Mouse (Mus musculus) spleen, postnatal 14 days (tissue): Measurements from ENCODE around the gene Cap1.

Experiments used
- DNase-seq, 2 experiments: peaks; one replicate each; pipeline ENCODE4 v3.0.0; 2021 to 2022; ENCODE audit warnings: low spot score in 2 of 2

The Cap1 gene

DNA sequence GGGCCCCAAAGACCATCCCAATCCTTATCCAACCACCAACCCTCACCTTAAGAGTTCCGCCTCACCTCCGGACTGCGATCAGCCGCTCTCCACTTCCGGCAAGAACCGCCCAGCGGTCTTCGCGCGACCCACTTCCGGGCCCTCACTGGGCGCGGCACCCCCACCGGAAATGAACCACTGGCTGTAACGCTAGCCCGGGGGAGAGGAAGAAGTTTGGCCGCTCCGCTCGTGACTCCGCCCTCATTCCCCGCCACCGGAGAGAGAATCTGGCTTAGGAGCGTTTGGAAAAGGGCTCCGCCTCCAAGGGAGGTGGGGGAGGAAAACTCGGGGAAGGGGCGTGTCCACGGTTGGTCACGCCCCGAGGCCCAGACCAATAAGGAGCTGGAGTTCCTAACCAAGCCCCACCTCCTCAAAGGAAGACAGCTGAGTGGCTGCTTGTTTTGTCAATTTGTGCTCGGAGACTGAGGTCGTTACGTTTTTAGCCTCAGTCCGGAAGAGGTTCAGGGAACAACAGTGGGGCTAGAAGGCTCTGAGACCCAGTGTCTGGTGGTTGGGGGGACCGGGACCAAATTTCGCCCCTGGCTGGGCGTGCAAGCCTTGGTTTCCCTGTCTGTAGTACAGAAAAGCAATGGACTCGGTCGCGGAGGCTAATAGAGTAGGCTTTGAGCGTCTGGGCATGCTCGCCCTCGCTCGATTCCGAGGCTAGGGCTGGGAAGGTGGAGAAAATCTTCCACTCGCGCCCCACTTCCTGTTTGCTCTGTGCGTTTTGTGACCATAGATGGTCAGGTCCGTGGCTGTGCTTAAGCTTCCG is at the start of gene Cap1:
Gene Cap1 (minus strand): TSS at position 289 of the 811 bp plus-strand sequence.
- peak; percentile 90 to 91 for DNase-seq

DNA sequence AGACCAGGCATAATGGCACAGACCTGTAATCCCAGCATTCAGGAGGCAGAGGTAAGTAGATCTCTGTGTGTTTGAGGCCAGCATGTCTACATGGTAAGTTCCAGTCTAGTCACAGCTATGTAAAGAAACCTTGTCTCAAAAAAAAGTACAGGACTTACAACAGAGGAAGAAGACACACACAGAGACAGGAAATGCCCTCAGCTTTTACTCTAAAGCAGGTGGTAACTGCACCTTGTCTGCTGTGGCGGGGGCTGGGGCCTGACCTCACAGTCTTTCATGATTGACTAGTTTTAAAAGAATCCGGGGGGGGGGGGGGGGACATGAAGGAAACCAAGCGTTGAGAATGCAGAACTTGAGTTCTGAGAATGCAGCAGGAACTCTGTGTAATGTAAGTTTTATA is 48.0 kb upstream of the Cap1 start:
- DNase-seq = peak in 1 of 2 experiments; percentile 30

DNA sequence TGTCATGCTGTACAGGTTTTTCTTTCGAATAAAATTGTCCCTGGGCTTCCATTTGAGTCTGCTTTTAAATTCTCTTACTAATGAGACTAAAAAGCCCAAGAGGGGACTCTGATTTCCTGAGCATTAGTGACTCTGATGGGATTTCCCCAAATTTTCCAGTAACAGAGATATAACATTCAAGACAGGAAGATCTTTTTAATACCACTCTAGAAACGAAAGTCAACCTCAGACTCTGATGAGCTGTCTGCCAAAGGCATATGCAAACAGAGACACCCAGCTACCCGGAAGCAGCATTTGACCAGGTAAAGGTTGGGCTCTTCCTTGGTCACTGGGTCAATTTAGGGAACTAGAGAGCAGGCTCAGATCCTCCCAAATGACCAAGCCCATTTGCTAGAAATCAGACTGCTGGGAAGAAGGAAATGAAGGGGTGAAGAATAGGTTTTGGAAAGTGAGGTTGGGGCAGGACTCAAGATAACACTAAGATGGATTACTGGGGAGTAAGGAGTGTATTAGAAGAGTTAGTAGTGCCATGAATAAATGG is 47.3 kb upstream of the Cap1 start:
- no peak for DNase-seq

DNA sequence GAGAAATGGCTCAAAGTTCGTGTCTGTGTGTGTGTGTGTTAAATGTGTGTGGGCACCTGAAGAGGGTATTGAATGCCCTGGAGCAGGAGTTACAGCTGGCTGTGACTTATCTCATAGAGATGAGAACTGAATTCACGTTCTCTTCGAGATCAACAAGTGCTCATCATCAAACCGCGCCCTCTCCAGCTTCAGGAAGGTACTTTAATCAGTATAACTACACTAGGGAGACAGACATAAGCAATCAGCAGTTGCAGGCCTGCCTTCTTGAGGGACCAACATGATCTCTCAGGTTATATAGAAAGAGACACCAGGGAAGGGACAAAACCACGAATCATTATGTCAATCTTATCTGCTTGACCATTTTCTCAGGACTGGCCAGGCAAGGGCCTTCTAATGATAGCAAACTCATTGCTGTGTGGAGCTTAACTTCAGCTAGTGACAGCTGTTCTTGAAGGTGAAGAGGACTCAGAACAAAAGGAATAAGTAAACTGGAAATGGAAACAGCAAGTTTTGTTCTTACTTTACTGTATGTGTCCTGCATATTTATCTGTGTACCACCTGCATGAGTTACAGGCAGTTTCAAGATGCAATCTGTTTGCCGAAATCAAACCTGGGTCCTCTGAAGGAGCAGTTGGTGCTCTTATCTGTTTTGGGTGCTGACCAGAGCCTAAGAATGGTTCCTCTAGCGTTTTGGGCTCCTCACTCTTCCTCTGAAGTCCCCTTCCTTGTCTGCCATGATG is 46.6 kb upstream of the Cap1 start:
- DNase-seq = no peak

DNA sequence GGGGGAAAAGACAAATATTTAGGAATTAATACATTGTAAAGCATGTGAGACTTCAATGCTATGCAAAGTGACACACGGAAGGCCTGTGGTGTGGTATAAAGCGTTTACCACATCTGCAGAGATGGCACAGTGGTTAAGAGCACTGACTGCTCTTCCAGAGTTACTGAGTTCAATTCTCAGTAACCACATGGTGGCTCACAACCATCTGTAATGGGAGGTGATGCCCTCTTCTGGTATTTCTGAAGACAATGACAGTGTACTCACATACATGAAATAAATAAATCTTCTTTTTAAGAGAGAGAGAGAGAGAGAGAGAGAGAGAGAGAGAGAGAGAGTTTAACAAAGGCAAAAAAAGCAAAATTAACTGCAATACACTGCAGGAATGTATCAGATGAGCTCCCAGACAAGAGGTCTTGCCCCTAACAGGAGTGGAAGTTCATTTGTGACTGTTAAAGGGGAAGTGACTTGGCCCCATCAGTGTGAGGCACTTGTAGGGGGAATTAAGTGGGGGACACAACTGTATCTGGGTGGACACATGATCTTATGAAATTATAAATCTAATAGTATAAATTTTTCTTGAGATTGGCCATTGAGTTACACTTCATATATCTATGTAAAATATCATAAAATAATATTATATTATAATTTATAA is 45.2 kb upstream of the Cap1 start:
- no peak for DNase-seq

DNA sequence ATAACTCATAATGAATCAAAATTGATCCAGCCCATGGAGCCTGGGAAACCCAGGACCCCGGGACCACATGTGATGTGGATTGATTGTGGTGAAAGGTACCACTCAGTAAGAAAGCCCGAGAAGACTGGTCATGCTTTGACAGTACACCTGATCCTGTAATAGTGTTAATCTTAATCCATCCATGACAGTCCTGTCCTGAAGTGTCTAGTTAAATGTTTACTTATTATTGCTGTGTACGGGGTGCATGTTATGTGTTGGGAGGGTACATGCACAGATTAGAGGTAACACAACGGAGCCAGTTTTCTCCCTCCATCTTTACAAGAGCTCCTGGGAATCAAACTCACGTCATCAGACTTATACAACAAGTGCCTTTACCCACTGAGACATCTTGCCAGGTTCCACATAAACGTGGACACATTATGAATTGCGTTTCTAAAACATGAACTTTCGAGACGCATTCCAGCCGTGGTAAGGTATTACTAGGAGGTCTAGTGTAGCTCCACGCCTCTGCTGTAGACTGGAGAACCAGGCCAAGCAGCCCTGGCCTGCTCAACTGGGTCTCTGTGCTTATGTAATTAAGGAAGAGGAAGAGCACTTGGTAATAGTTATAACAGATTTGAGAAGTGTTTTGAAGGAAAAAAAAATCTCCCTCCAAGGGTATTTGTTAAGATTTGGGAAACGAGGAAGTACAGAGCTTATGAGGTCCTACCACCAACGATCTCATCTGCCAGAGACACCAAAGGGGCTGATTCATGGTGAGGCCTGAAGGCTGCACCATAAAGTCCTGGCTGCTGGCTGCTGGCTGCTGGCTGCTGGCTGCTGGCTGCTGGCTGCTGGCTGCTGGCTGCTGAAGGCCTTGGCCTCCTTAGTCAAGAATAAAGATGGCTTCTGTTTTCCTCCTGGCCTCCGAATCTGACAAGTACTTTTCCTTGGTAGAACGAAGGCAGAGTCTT is 37.8 kb upstream of the Cap1 start:
- no peak for DNase-seq

DNA sequence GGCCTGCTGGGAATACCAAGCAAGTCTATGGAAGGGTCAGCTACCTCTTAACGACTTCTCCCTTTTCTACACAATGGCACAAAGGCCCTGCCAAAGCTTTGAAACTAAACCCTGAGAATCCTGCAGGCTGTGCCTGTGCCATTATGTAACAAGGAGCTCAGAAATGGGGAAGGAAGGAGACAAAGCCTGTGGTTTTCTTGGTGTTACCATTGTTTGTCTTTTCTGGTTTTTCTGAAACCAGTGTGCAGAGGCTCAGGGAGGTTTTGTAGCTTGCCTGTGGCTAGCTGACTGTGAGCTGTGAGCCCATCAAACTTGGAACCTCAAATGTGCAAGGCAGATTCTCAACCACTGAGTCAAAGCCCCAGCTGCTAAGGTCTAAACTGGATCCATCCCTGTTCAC is 37.0 kb upstream of the Cap1 start:
- no peak for DNase-seq

DNA sequence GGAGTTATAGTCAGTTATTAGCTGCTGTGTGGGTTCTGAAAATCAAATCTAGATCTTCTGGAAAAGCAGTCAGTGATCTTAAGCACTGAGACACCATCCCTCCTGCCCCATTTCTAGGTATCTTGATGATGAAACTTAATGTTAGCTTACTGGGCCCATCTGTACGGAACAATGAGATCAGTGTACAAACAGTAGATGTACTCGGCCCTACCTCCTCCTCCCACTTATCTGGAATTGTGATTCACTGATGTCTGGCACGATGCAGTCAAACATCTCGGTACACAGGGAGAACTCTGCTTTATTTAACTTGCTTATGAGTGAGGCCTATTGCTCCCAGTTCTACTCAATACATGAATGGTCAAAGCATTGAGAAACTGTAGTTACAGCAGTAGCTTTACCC is 30.1 kb upstream of the Cap1 start:
- DNase-seq = no peak

DNA sequence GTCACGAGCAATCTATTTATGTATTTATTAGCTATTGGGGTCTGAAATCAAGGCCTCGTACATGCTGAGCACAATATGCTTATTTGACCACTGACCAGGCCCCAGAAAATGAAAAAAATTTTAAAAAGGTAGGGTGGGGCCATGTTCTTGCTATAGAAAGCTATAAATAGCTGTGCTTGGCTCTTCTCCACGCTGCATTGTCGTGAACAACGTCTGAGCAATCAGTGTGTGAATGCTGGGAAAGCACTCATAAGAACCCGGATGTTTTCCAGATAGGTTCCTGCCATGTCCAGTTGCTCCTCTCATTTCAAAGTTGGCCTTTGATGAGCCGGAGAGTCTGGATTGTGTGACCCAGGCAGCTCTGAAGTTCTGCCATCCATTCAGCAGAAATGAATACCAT is 28.3 kb upstream of the Cap1 start:
- no peak for DNase-seq

DNA sequence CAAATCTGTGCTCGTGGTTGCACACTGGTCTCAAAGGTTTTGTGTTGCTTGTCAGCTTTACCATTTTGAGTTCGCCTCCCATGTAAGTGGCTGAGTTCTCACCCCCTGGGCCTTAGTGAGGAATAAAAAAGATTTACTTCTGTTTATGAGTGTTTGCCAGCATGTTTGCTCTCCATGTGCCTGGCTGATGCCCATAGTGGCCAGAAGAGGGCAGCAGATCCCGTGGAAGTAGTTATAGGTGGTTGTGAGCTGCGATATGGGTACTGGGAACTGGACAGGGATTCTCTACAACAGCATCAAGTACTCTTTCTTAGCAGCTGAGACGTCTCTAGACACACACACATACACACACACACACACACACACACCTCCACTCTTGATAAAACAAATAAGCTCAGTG is 26.8 kb upstream of the Cap1 start:
- DNase-seq = no peak

DNA sequence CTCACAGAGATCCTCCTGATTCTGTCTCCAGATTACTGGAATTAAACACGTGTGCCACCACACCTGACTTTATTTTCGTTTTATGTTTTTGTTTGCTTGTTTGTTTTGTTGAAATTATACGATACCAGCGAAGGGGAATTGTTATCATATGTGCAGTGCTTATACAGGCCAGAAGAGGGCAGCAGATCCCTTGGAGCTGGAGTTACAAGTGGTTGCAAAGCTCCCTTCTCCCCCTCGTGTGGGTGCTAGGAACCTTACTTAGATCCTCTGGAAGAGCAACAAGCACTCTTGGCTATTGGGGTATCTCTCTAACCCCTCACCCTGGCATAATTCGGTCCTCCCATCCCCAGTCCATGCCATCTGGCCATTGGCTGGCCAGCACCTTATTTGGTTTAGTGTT is 24.7 kb upstream of the Cap1 start:
- no peak for DNase-seq

DNA sequence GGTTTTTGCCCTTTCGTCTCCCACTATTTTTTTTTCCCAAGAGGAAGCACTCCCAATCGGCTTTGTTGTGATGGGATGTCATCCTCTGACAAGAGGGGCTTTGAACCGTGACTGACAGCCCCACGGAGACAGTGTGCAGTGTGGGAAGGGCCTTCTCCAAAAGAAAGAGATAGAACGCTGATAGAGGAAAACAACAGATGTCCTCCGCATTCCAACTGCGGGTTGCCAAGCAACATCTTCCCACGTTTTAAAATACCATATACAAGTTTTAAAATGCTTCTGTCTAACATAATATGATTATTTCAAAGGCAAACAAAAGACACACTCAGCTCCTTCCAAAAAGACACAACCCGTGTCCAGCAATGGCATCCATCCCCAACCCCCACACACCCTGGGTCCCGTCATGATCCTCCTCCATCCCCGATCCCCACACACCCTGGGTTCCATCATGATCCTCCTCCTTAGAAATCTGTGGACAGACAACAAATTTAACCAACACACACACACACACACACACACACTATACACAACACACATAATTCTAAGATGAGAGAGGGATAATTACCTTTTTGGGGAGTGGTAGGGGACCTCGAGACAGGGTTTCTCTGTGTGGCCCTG is 23.8 kb upstream of the Cap1 start:
- no peak for DNase-seq

DNA sequence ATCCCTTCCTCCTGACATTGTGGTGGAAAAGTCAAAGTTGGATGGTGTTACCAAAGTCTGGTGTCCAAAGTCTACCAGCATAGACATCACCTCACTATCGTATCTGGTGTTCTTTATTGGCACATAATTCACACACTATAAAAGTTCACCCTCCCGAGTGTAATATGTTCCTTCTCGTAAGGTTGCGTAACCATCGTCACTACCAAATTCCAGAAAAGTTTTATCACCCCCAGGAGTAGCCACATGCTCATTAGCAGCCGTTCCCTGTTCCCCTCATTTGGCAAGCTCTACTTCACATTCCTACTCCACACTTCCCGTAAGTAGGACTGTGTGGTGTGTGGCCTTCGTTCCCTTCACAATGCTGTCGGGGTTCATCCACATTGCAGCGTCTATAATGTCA is 19.5 kb upstream of the Cap1 start:
- no peak for DNase-seq

DNA sequence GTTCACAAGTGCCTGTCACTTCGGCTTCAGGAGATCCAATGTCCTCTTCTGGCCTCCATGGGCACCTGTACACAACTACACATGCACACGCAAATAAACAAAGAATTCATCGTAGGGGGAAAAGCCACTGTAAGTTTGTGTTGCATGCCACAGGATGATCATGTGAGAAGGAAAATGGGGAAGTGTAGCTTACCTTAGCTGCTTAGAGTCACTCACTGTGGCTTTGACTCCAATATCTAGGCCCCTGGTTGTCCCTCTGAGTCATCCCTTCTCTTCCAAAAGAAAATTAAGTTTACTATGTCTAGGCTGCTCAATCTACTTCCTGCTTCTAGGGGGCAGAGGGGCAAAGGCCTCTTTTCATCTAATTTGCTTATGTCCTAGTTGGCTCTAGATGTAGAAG is 17.9 kb upstream of the Cap1 start:
- no peak for DNase-seq

DNA sequence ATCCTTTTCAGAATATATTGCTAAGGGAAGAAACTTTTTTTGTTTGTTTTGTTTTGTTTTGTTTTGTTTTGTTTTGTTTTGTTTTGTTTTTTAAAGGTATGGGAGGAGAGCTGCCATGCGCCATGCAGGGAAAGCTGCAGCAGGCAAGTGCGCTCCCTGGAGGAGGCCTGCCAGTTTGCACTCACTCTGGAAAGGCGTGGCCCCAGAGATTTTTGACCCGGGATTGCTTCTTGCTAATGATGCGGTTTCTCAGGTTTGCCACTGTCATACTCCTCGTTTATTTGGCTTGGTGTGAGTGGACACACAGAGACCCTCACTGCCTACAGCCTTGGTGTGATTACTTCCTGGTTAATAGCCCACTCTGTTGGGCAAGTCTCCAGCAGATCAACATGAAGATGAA is 16.3 kb upstream of the Cap1 start:
- no peak for DNase-seq

DNA sequence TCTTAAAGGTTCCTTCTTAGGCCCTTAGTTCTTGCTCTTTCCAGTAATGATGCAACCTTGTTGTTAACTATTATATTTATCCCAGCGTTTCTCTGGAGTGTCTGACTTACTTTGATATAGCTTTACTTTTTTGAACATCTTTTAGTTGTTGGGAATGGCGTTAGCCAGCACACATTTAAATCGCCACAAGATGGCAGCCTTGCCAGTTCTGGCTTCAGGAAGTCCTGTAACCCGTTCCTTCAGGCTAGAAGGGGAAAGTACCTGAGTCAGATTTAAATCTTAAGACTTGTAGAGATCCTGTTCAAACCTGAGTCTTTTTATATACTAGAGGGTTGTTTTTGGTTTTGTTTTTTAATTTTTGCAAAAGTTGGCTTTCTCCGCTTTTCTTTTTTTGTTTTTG is 12.5 kb upstream of the Cap1 start:
- peak; percentile 26 to 59 for DNase-seq

DNA sequence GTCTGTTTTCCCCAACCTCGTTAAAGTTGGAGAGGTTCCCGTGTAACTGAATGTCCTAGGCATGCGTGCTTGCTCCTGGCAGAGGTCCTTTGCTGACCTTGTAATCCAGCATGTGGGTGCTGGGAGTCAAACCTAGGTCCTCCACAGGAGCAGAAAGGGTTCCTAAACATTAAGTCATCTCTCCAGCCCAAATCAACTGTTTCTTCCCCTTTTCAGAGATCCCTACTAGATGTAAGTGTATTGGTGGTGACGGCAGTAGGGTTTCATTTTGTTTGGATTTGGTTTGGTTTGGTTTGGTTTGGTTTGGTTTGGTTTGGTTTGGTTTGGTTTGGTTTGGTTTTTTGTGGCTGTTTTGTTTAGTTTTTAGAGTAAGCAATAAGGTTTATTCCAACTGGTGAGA is 11.9 kb upstream of the Cap1 start:
- no peak for DNase-seq

DNA sequence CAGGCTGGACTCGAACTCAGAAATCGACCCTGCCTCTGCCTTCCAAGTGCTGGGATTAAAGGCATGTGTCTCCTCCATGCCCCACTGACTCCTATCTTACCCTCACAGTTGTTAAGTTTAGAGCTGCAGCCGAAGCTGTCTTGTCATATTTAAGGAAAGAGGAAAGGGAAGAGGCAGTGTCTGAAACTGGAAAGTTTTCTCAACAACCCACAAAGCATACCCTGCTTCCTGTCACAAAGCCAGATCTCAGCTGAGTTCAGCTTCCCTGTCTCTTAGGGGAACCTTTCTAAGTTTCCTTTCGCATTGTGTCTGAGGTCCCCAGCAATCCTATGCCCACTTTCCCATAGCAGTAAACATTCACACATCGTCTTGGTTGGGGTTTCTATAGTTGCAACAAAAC is 6.3 kb upstream of the Cap1 start:
- no peak for DNase-seq

DNA sequence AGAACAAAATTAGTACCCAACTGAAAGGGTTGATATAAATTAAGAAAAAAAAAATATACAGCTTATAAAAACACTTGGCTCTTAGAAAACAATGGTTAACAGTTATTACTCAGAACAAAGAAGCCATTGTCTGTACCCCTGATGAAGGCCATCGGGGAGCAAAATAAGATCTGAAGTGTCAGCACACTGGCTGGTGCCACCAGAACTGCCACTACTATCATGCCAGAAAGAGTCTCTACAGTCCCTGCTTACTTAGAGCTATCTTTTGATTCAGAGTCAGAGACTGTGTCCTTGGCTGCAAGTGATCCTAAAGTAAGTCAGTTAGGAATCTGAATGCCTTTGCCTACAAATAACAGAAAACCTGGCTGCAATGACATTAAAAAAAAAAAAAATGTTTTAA is 5.7 kb upstream of the Cap1 start:
- no peak for DNase-seq

DNA sequence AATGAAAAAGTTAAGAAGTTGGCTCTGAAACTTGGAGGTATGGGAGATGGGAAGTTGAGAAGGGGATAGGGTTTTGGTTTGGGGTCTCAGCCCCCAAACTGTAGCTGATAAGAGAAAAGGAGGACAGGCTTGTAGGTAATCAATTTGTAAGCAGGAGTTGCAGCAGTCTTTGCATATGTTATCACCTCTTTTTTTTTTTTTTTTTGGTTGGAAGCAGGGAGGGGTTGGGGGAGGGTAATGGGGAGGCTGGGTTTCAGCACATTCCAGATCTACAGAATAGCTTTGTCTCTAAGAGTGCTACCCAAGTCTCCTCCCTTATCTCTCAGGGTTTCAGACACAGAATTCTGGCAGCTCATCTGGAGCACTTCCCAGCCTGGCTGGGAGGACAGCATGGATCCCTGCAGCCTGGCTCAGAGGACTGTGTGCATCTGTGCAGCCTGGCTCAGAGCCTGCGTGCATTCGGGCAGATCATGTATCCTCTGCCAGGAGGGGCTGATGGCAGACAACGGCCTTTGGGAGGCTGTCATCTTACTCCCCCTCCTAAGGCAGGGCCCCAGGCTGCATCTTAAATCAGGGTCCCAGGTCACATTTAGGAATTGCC is 5.1 kb upstream of the Cap1 start:
- DNase-seq = no peak

DNA sequence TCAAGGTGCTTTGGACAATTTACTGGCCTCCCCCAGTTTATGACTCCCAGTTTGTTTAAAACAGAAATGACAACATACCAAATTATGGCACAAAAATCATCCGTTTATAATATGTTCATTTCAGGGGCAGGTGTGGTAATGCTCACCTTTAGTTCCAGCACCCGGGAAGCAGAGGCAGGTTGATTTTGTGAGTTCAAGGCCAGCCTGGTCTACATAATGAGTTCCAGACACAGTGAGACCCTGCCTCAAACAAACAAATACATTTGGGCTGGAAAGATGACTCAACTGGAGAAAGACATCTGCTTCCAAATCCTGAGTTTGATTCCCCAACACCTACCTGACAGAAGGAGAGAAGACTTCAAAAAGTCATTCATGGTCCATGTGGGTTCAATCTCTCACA is 1.5 kb upstream of the Cap1 start:
- no peak for DNase-seq
